Mouse (Mus musculus) induced T-regulatory cell, adult 2 months (primary cell): ENCODE data around the gene Olfr857.
"Not testable (repeated sequence)": the region's sequence is repeated elsewhere in the genome, so short reads cannot be mapped to it uniquely, and the experiment has no call there.

ENCODE experiments used
- DNase-seq: peaks from one replicate; pipeline ENCODE4 v3.0.0-alpha.2; 2012; ENCODE audit warnings: low read depth

The Olfr857 gene

DNA sequence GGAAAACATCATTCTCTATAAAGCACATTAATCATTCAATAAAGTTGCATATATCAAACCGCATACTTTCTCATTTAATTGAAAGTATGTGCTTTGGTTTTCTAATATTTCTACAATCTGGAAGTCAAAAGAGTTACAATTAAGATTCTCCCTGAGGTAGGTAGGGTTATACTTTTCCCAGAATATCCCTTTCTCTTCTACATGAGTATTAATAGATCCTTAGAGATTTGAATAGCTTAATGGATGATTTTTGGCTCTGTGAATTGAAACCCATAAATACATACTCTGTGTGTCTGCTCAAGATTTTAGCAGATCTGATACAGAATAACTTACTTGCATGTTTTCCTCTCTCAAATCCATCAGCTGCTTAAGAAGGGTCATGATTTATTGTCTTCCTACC, at the start of gene Olfr857:
Olfr857 (plus strand) TSS at position 301 of the 400 bp plus-strand sequence.
- no peak for DNase-seq

DNA sequence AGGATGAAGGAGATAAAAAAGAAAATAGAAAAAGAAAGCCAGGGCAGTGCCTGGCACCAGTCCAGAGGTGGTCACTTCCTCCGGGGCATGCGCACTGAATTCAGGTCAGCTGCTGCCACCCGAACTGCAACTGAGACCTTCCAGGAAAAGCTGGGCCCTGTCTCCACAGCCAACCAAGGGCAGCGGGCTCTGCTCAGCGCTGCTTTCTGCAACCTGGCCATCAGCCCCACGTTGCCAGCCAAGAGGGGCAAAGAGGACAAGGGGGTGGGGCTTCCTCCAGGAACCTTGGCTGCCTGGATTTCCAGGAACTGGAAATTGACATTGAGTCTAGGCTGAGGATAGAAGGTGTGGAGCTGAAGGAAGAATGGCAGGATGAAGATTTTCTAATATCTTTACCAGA, 19.0 kb upstream of the Olfr857 start:
- no peak for DNase-seq

DNA sequence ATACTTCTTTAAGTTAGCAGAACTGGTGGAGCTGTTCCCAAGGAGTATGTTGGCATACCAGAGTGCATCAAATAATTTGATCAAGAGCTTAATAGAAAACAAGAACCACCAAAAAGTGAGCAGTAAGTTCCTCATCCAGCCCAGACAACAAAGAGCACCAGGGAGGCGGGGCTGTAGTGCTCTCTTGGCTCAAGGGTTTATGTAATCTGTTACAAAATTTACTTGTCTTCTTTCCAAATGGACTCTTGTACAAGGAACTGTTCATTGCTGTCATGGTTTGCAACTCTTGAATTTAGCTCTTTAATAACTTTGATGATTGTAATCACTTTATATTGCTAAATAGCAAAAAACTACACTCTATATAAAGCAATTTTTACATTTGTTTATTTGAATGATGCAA, 17.8 kb upstream of the Olfr857 start:
- no peak for DNase-seq

DNA sequence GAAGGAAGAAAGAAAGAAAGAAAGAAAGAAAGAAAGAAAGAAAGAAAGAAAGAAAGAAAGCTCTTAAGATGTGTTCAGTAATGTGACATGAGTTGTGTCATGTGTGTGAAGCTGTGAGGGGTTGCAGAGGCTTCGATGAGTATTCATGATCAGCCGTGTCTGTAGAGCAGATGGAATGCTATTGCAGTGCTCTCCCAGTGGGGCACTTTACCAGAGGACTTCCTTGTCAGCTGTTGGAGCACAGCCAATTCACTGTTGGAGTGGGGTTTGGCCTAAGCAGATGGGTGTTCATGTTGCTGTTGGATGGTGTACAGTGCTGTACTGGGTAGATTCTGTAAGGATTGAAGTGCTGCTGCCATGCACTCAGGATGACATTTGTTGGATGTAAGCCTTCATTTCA, 16.8 kb upstream of the Olfr857 start:
- no peak for DNase-seq

DNA sequence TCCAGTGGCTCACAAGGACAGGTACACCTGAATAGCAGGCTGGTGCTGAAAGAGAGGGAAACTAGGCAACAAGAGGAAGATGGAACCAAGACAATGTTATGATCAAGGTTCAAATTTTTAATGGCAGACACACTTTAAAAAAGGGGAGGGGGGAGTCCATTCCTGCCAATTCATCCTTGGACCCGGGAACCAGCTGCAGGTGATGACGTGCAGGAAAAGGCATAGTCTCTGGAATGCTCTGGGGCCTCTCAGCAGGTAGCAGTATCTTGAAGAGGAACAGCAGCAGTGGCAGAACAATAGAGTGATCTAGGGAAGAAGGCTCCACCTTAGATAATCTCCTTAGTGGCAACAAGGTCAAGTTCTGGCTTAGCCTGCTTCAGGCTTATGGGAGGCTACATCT, 14.9 kb upstream of the Olfr857 start:
- DNase-seq, result not testable (repeated sequence)

DNA sequence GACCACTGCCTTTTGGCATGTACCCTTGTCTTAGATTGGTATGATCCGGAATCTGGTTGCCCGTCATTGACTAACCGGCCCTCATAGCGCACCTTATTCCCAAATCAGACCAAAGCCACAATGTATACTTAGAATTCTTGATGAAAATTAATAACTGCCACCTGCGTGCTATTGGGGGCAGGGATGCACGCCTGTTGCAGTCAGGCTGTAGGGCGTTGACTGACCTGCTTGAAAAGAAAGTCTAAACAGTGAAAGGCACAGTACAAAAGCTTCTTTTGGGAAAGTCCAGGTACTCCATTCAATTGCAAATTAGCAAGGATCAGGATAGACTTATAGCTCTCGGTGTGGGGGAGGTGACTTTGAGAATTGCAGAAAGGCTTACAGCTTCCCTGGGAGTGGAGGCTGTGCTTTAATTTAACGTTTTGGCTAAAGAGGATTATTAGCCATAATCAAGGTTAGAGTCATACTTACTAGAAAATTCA, 14.3 kb upstream of the Olfr857 start:
- DNase-seq, result not testable (repeated sequence)

DNA sequence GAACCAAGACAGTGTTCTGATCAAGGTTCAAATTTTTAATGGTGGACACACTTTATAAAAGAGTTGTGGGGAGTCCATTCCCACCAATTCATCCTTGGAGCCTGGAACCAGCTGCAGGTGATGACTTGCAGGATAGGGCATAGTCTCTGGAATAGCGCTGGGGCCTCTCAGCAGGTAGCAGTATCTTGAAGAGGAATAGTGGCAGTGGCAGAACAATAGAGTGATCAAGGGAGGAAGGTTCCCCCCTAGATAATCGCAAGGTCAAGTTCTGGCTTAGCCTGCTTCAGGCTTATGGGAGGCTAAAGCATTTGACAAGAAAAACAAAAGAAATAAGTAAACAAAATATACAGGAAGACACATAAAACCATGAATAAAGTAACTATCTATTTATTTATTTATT, 4.7 kb upstream of the Olfr857 start:
- not testable (repeated sequence) for DNase-seq
